Mouse (Mus musculus): Measurements from ENCODE around the gene Bcl11b.

DNA sequence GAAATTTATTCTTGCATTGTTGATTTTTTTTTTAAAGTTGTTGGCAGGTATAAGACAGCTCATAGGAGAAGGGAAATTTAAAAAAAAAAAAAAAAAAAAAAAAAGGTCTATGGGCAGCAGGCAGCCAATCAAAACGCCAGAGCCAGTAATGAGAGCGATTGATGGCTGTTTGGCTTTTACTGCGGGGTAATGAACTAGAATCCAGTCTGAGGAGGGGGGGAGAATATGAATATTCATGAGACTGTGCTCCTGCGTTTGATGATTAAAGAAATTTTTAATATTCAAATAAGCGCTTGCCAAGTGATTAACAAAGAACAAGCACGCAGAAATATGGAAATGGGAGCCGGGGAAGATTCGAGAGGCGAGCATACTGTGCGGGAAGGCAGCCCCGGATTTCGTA is 32.8 kb downstream of the Bcl11b start:
- TF ChIP-seq CTCF (IDR thresholded peaks at IDR 0.05; ENCODE audit: low read depth), result no peak
- no peak for TF ChIP-seq EP300 (optimal IDR thresholded peaks at IDR 0.05)

Data from stomach, postnatal 0 days (tissue).